Mouse (Mus musculus): ENCODE measurements around the gene Zfp185.

DNA sequence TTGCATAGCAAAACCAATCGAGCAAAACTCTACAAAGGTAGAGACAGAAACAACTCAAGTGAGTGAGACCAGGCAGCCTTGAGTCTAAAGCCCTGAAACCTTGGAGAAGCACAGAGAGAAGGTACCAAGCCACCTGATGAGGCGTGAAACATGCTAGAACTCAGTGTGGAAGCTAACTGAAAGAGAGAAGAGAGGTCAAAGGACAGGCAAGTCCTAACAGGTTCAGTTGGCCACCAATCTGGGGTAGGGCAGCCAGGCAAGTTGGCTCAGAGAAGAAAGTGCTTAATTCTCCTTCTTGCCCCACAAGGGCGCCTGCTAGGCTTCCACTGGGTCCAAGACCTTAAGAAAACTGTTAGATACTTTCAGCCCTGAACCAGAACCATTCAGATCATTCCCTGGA, 25.6 kb upstream of the Zfp185 start:
- TF ChIP-seq CTCF (IDR thresholded peaks at IDR 0.05; ENCODE audit: borderline replicate concordance, control insufficient read depth, extremely low read depth, insufficient read depth, low read length, poor library complexity) (no peak), POLR2A (IDR thresholded peaks at IDR 0.05; ENCODE audit: control insufficient read depth, extremely low read depth, insufficient read depth, low read length, poor library complexity) (no peak)
